Comparison of ENCODE assay signal across 17 mouse cellular contexts in the genomic region with DNA sequence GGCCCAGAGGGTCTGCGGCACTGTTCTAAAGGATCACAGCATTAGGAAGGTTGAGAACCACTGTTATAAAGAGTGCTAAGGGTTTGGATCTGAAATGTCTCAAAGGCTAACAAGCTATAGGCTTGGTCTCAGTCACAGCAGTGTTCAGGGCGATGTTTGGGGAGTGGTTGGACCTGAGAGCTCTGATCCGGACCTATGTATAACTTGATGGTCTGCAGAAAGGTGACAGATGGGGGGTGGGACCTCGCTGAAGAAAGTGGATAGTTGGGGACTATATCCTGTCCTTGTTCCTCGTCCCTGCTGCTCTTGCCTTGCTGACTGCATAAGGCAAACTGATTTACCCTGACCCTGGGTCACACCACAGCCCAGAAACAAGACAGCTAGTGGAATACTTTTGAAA.
"Had no signal": no experiment of that assay in that cellular context is flagged by ENCODE, and none has a peak within 500 bp of the region (broad histone marks: within the 10 kb centered on the region; RNA-seq: fewer than 3 reads in every experiment).

No protein-coding gene starts in this region.

- H3K4me1 ChIP-seq: midbrain, embryonic 12.5 days; midbrain, embryonic 15.5 days; neural tube, embryonic 12.5 days had no signal

- H3K9ac ChIP-seq: liver, embryonic 14.5 days; lung, embryonic 14.5 days; midbrain, embryonic 12.5 days; midbrain, embryonic 15.5 days; neural tube, embryonic 12.5 days had no signal

- DNase-seq: lung, adult 18-20 months; lung, embryonic 14.5 days; lung, postnatal 10 days; lung, postnatal 4 days; retina, postnatal 1 day; right cerebral cortex, adult 18-20 months; right cerebral cortex, postnatal 25 days; right cerebral cortex, postnatal 4 days; spleen, adult 18-20 months; thymus, adult 18-20 months; thymus, postnatal 14 days; thymus, postnatal 36 days had no signal

- ATAC-seq: midbrain, embryonic 15.5 days had no signal

- H3K27ac ChIP-seq: liver, embryonic 14.5 days; midbrain, embryonic 10.5 days; midbrain, embryonic 12.5 days; midbrain, embryonic 15.5 days; neural tube, embryonic 12.5 days had no signal

- H3K9me3 ChIP-seq: midbrain, embryonic 12.5 days; midbrain, embryonic 15.5 days; neural tube, embryonic 12.5 days had no signal

- H3K36me3 ChIP-seq: midbrain, embryonic 10.5 days; midbrain, embryonic 12.5 days; midbrain, embryonic 15.5 days; neural tube, embryonic 12.5 days had no signal

- H3K4me2 ChIP-seq: lung, embryonic 14.5 days; midbrain, embryonic 12.5 days; midbrain, embryonic 15.5 days; neural tube, embryonic 12.5 days had no signal

- H3K4me3 ChIP-seq: midbrain, embryonic 10.5 days; midbrain, embryonic 12.5 days; midbrain, embryonic 15.5 days; neural tube, embryonic 12.5 days had no signal

- H3K27me3 ChIP-seq: midbrain, embryonic 12.5 days; midbrain, embryonic 15.5 days; neural tube, embryonic 12.5 days had no signal
